Mouse (Mus musculus): ENCODE measurements around the gene Rgs3. TPM values are rescaled to one million over a fixed set of nuclear protein-coding genes. Genes with fewer than 3 reads are reported as not detected.

Rgs3 gene
- polyA plus RNA-seq, 1 experiment from 2014 or later, result 31.3 TPM

DNA sequence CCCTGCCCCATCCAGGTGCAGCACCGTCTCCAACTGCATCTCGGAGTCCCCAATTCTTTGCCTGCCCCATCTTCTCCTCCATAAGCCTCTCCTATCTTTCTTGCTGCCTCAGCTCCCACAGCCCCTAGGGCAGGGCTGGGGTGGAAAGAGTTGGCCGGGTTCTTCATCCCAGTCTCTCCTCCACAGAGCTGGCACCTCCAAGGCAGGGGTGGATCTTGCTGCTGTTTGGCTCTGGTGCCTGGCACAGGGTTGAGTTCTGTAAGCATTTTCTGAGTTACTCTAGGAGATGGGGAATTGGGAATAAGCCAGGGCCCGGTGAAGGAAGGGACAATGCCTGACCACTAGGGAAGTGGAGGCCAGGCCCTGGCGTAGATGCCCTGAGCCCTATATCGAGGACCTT lies 123.5 kb downstream of the Rgs3 start:
- Histone ChIP-seq H3K4me2 (replicated peaks; ENCODE audit: low read depth, low read length) (no peak overlapping the region), H3K9me3 (ENCODE audit: control insufficient read depth, low read length) (no peaks in the 10 kb centered on the region), H3K27me3 (ENCODE audit: control insufficient read depth, insufficient read depth, low read length) (no peaks in the 10 kb centered on the region), H3K4me1 (replicated peaks; ENCODE audit: control insufficient read depth, insufficient read depth, low read length) (no peaks in the 10 kb centered on the region), H3K36me3 (ENCODE audit: control insufficient read depth, insufficient read depth, low read length) (no peaks in the 10 kb centered on the region), H3K9ac (ENCODE audit: low read depth, low read length) (no peak overlapping the region), H3K27ac (ENCODE audit: low read depth, low read length) (no peak overlapping the region), H3K4me3 (ENCODE audit: low read depth, low read length) (no peak overlapping the region)
- ATAC-seq (ENCODE audit: low FRiP score), result no peak
- 89% methylated on average over 6 of the region's 6 CpGs for WGBS
- no peak for DNase-seq (ENCODE audit: low spot score)

DNA sequence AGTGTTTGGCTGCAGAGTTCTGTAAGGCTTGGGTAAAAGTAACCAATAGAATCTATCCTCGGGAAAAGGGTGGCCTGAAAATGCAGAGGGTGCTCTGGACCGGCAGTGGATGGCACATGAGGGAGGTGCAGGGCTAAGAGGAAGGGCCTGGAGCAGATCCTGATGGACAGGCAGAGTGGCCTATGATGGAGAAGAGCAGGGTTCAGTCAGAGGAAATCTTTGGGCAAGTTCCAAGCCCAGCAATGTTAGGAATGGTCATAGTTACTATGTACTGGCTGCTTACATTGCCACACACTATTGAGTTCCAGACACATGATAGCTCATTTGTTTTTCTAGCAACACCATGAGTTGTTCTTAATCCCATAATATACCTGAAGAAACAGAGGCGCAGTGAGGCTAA lies 124.7 kb downstream of the Rgs3 start:
- no peaks in the 10 kb centered on the region for H3K4me1 ChIP-seq (replicated peaks; ENCODE audit: control insufficient read depth, insufficient read depth, low read length)
- H3K36me3 ChIP-seq (ENCODE audit: control insufficient read depth, insufficient read depth, low read length), result no peaks in the 10 kb centered on the region
- H3K4me3 ChIP-seq (ENCODE audit: low read depth, low read length), result no peak overlapping the region
- no peak for ATAC-seq (ENCODE audit: low FRiP score)
- no peaks in the 10 kb centered on the region for H3K9me3 ChIP-seq (ENCODE audit: control insufficient read depth, low read length)
- no peak for DNase-seq (ENCODE audit: low spot score)
- H3K4me2 ChIP-seq (replicated peaks; ENCODE audit: low read depth, low read length), result no peak overlapping the region
- 81% methylated on average over 3 of the region's 3 CpGs for WGBS
- no peak overlapping the region for H3K9ac ChIP-seq (ENCODE audit: low read depth, low read length)
- H3K27ac ChIP-seq (ENCODE audit: low read depth, low read length), result no peak overlapping the region
- H3K27me3 ChIP-seq (ENCODE audit: control insufficient read depth, insufficient read depth, low read length), result no peaks in the 10 kb centered on the region

DNA sequence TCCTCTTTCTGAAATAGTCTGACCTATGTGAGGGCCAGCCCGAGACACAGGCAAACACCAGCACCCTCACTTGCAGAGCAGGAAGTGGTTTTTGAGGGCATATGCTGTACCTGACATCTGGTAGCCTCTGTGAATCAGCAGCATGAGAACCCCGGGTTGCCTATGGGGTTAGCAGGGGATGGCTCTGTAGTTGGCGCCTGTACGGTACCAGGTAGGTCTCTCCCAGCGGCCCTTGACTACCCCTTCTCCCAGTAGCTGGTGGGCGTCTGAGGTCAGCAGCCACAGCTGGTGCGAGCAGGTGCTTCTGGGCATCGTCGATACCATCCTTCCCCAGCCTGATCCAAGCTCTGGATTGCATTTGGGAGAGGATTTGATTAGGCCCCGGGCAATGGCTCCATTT lies 125.6 kb downstream of the Rgs3 start:
- WGBS, result 83% methylated on average over 10 of the region's 10 CpGs
- no peak overlapping the region for H3K9ac ChIP-seq (ENCODE audit: low read depth, low read length)
- ATAC-seq (ENCODE audit: low FRiP score), result no peak
- no peak for DNase-seq (ENCODE audit: low spot score)
- no peak overlapping the region for H3K4me3 ChIP-seq (ENCODE audit: low read depth, low read length)
- H3K4me2 ChIP-seq (replicated peaks; ENCODE audit: low read depth, low read length), result no peak overlapping the region
- no peak overlapping the region for H3K27ac ChIP-seq (ENCODE audit: low read depth, low read length)
- no peaks in the 10 kb centered on the region for H3K9me3 ChIP-seq (ENCODE audit: control insufficient read depth, low read length)
- H3K36me3 ChIP-seq (ENCODE audit: control insufficient read depth, insufficient read depth, low read length), result no peaks in the 10 kb centered on the region
- H3K4me1 ChIP-seq (replicated peaks; ENCODE audit: control insufficient read depth, insufficient read depth, low read length), result no peaks in the 10 kb centered on the region
- no peaks in the 10 kb centered on the region for H3K27me3 ChIP-seq (ENCODE audit: control insufficient read depth, insufficient read depth, low read length)

DNA sequence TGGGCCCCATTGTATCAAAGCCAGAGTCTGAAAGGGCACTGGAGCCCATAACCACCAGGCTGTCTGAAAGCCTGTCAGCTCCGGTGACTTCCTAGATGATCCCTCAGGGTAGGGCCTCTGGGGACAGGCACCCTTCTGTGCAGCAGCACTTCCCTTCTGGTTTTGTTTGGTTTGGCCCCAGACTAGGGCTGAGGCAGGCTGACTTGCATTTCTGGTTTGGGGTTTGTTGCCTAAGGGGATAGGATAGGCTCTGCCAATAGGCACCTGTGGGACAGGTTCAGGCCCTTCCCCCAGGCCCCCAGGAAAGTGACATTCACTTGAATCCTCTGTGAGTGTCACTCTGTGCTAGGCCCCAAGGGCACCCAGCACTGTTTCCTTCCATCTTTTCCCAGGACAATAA lies 127.1 kb downstream of the Rgs3 start:
- Histone ChIP-seq H3K27ac (ENCODE audit: low read depth, low read length) (no peak overlapping the region), H3K27me3 (ENCODE audit: control insufficient read depth, insufficient read depth, low read length) (no peaks in the 10 kb centered on the region), H3K4me2 (replicated peaks; ENCODE audit: low read depth, low read length) (no peak overlapping the region), H3K4me1 (replicated peaks; ENCODE audit: control insufficient read depth, insufficient read depth, low read length) (no peaks in the 10 kb centered on the region), H3K9ac (ENCODE audit: low read depth, low read length) (no peak overlapping the region), H3K36me3 (ENCODE audit: control insufficient read depth, insufficient read depth, low read length) (no peaks in the 10 kb centered on the region), H3K9me3 (ENCODE audit: control insufficient read depth, low read length) (no peaks in the 10 kb centered on the region), H3K4me3 (ENCODE audit: low read depth, low read length) (no peak overlapping the region)
- DNase-seq (ENCODE audit: low spot score), result no peak
- 46% methylated on average over 1 of the region's 1 CpGs for WGBS
- ATAC-seq (ENCODE audit: low FRiP score), result no peak

DNA sequence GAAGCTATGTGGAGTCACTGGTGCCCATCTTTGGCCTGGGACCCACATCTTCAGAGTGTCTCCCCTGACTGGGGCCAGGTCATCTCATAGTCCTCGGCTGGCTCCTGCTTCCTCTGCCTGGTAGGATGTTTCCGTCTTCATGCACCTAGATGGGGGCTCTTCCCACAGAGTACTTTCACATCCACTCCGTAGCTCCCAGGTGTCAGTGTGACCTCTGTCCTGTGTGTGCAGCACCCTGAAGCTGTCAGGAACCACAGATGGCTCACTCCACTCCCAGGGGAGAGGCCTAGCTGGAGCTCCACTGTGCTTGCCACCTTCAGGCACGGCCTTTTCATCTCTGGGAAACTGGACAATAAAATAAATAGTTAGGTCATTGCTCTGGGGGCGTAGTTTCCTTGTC lies 128.5 kb downstream of the Rgs3 start:
- DNase-seq (ENCODE audit: low spot score), result no peak
- 82% methylated on average over 5 of the region's 5 CpGs for WGBS
- Histone ChIP-seq H3K4me1 (replicated peaks; ENCODE audit: control insufficient read depth, insufficient read depth, low read length) (no peaks in the 10 kb centered on the region), H3K4me3 (ENCODE audit: low read depth, low read length) (no peak overlapping the region), H3K4me2 (replicated peaks; ENCODE audit: low read depth, low read length) (no peak overlapping the region), H3K36me3 (ENCODE audit: control insufficient read depth, insufficient read depth, low read length) (no peaks in the 10 kb centered on the region), H3K9me3 (ENCODE audit: control insufficient read depth, low read length) (no peaks in the 10 kb centered on the region), H3K9ac (ENCODE audit: low read depth, low read length) (no peak overlapping the region), H3K27me3 (ENCODE audit: control insufficient read depth, insufficient read depth, low read length) (no peaks in the 10 kb centered on the region), H3K27ac (ENCODE audit: low read depth, low read length) (no peak overlapping the region)
- ATAC-seq (ENCODE audit: low FRiP score), result no peak

DNA sequence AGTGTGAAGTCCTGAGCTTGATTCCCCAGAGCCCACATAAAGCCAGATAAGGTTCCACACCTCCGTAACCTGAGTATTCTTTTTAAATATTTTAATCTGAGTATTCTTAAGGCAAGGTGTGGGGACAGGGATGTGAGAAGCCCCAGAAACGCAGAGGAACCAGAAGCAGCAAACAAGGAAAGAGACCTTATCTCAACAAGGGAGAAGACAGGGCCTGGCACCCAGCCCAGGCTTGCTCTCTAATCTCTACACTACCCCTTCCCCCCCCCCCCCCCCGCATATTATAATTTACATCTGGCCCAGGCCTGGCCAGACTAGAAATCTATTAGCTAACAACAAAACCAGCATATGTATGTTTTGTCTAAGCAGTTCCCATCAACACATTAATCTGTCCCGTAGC lies 131.3 kb downstream of the Rgs3 start:
- Histone ChIP-seq H3K27me3 (ENCODE audit: control insufficient read depth, insufficient read depth, low read length) (no peaks in the 10 kb centered on the region), H3K9ac (ENCODE audit: low read depth, low read length) (no peak overlapping the region), H3K4me3 (ENCODE audit: low read depth, low read length) (no peak overlapping the region), H3K36me3 (ENCODE audit: control insufficient read depth, insufficient read depth, low read length) (no peaks in the 10 kb centered on the region), H3K9me3 (ENCODE audit: control insufficient read depth, low read length) (no peaks in the 10 kb centered on the region), H3K4me2 (replicated peaks; ENCODE audit: low read depth, low read length) (no peak overlapping the region), H3K27ac (ENCODE audit: low read depth, low read length) (no peak overlapping the region), H3K4me1 (replicated peaks; ENCODE audit: control insufficient read depth, insufficient read depth, low read length) (no peaks in the 10 kb centered on the region)
- WGBS, result 94% methylated on average over 3 of the region's 4 CpGs
- no peak for DNase-seq (ENCODE audit: low spot score)
- no peak for ATAC-seq (ENCODE audit: low FRiP score)

DNA sequence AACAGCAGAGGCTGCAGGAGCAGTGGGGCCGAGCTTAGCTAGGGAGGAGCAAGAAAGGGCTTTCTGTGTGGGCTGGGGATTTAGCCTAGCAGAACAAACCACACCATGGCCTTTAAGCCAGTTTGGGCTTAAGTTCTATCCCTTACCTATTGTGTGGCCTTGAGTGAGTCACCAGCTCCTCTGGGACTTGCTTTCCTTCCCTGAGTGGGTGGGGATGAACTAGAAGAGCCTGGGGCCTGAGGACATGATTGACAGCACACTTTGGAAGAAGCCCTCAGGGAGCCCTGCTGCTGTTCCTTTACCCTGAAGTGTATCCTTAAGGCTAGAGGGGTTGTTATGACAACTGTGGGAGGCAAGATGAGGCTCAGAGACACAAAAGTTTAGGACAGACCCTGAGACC lies 132.0 kb downstream of the Rgs3 start:
- ATAC-seq (ENCODE audit: low FRiP score), result no peak
- H3K4me1 ChIP-seq (replicated peaks; ENCODE audit: control insufficient read depth, insufficient read depth, low read length), result no peaks in the 10 kb centered on the region
- 70% methylated on average over 1 of the region's 1 CpGs for WGBS
- no peak overlapping the region for H3K9ac ChIP-seq (ENCODE audit: low read depth, low read length)
- H3K4me2 ChIP-seq (replicated peaks; ENCODE audit: low read depth, low read length), result no peak overlapping the region
- no peaks in the 10 kb centered on the region for H3K36me3 ChIP-seq (ENCODE audit: control insufficient read depth, insufficient read depth, low read length)
- no peaks in the 10 kb centered on the region for H3K27me3 ChIP-seq (ENCODE audit: control insufficient read depth, insufficient read depth, low read length)
- no peak overlapping the region for H3K4me3 ChIP-seq (ENCODE audit: low read depth, low read length)
- DNase-seq (ENCODE audit: low spot score), result no peak
- no peak overlapping the region for H3K27ac ChIP-seq (ENCODE audit: low read depth, low read length)
- no peaks in the 10 kb centered on the region for H3K9me3 ChIP-seq (ENCODE audit: control insufficient read depth, low read length)

DNA sequence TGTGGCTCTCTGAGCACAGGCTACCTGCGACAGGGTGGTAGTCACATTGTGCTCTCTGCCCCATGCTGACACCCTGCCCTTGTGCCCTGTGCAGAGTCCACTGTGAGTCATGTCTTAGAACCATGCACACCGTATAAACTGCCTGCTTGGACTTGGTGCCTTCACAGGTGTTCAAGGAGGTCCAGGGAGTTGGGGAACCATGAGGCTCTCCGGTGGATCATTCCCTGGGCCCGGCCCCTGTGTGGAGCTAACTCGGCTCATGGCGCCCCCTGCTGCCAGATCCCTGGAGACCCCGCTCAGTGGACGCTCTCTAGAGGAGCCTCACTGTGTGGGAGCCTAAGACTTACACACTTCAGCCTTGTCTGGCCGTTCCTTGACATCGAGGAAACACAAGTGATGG lies 134.2 kb downstream of the Rgs3 start:
- no peaks in the 10 kb centered on the region for H3K27me3 ChIP-seq (ENCODE audit: control insufficient read depth, insufficient read depth, low read length)
- peak; percentile 60 for DNase-seq (ENCODE audit: low spot score)
- H3K36me3 ChIP-seq (ENCODE audit: control insufficient read depth, insufficient read depth, low read length), result no peaks in the 10 kb centered on the region
- H3K4me2 ChIP-seq (replicated peaks; ENCODE audit: low read depth, low read length), result no peak overlapping the region
- H3K4me1 ChIP-seq (replicated peaks; ENCODE audit: control insufficient read depth, insufficient read depth, low read length), result no peaks in the 10 kb centered on the region
- H3K9me3 ChIP-seq (ENCODE audit: control insufficient read depth, low read length), result no peaks in the 10 kb centered on the region
- H3K9ac ChIP-seq (ENCODE audit: low read depth, low read length), result no peak overlapping the region
- ATAC-seq (ENCODE audit: low FRiP score), result no peak
- H3K27ac ChIP-seq (ENCODE audit: low read depth, low read length), result no peak overlapping the region
- no peak overlapping the region for H3K4me3 ChIP-seq (ENCODE audit: low read depth, low read length)
- WGBS, result 39% methylated on average over 10 of the region's 10 CpGs

DNA sequence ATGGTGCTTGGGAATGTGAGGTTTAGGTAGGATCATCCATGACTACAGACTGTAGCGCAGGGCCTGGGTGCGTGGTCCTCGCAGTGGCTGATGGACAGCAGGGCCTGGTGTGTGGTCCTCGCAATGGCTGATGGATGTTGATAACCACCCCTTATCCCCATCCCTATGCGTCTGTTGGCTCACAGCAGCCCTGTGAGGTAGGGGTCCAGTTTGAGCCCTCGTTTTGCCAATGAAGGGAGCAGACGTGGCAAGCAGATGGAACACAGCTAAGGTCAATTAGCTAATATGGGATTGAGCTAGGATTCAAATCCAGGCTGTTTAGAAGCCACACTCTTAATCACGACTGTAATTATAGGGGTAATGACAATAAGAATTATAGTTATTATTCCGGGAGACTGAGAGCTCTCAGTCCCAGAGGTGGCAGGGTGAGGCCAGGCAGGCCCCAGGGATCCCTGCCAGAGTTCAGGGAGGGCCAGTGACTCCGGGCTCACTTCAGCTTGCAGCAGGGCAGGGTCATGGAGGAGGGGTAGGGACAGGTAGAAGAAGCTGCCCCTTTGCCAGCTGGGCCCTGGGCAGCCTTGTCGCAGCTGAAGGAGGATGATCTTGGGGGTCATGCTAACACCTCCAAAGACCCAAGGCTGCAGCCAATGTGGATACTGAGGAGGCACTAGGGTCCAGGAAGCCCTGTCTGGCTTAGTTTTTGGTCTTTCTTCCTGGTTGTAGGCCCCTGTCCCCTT lies 135.2 kb downstream of the Rgs3 start:
- Histone ChIP-seq H3K36me3 (ENCODE audit: control insufficient read depth, insufficient read depth, low read length) (no peaks in the 10 kb centered on the region), H3K27me3 (ENCODE audit: control insufficient read depth, insufficient read depth, low read length) (no peaks in the 10 kb centered on the region), H3K9me3 (ENCODE audit: control insufficient read depth, low read length) (no peaks in the 10 kb centered on the region), H3K4me3 (ENCODE audit: low read depth, low read length) (no peak overlapping the region), H3K27ac (ENCODE audit: low read depth, low read length) (peak overlapping the region; percentile 37; the same call in 1 of the 2 replicates), H3K4me1 (replicated peaks; ENCODE audit: control insufficient read depth, insufficient read depth, low read length) (no peaks in the 10 kb centered on the region; the same call in 1 of the 2 replicates), H3K4me2 (replicated peaks; ENCODE audit: low read depth, low read length) (no peak overlapping the region), H3K9ac (ENCODE audit: low read depth, low read length) (no peak overlapping the region)
- ATAC-seq (ENCODE audit: low FRiP score) (no peak), DNase-seq (ENCODE audit: low spot score) (no peak)
- 84% methylated on average over 11 of the region's 11 CpGs for WGBS
